Mouse (Mus musculus): ENCODE data around the gene Wdr81. TPM values are rescaled to one million over a fixed set of nuclear protein-coding genes. Genes with fewer than 3 reads are reported as not detected.

Wdr81 gene
- polyA plus RNA-seq, 1 experiment from 2014 or later: 5.7 TPM

DNA sequence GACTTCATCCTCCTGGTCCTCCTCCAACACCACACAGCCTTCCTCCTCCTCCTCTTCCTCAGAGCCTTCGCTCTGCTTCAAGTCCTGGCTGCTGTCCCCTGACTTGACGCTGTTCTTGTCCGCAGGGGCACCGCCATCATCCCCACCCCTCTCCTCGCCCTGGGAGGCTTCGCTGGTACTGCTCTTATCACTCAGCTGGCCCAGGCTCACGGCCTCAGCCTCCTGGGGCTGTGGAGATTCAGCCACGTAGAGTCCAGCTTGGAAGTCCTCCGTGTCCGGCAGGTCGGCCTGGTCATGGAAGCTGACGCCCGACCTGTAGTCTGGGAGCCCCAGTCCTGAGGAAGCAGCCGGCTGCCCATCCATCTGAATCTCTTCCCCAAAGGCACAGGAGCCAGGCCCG lies 3.6 kb downstream of the Wdr81 start:
- Histone ChIP-seq H3K4me1 (replicated peaks) (peaks cover 34% of the 10 kb centered on the region), H3K4me2 (0 out of 2 replicates have a peak overlapping the region, but pooled peaks have one; percentile 7), H3K27ac (ENCODE audit: poor library complexity, severe bottlenecking) (no peak overlapping the region), H3K27me3 (replicated peaks) (no peaks in the 10 kb centered on the region), H3K36me3 (peaks cover 43% of the 10 kb centered on the region), H3K9ac (no peak overlapping the region), H3K9me3 (replicated peaks) (no peaks in the 10 kb centered on the region), H3K4me3 (no peak overlapping the region)
- no peak for ATAC-seq (ENCODE audit: insufficient number of reproducible peaks, low FRiP score)
- 74% methylated on average over 15 of the region's 15 CpGs for WGBS

DNA sequence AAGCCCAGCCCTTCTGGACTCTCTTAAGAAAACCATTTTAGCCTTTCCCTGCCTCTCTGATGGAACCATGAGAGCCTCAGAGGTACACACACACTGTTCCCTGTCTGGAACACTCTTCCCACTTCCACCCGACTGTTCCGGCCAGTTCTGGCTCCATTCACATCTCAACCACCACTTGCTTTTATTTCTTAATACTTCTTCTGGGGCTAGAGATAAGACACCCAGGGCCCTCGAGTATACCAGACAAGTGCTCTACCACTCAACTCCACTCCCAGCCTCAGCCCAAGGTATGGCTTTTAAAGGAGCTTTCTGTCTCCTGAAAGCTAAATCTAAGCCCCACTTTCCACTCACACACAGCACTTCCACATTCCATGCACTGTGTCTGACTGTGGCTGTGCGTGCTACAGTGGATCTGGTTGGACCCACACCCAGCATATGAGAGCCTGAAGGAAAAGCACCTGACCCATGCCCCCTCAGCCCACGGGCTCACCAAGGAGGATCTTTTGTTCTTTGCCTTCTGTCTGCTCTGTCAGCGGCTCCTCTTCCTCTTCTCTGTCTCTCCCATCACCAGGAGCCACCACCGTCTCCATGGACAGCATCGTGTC lies 4.1 kb downstream of the Wdr81 start:
- H3K36me3 ChIP-seq: peaks cover 49% of the 10 kb centered on the region
- no peak overlapping the region for H3K27ac ChIP-seq (ENCODE audit: poor library complexity, severe bottlenecking)
- no peak overlapping the region for H3K9ac ChIP-seq
- H3K9me3 ChIP-seq (replicated peaks): no peaks in the 10 kb centered on the region
- peaks cover 34% of the 10 kb centered on the region for H3K4me1 ChIP-seq (replicated peaks)
- H3K4me3 ChIP-seq: no peak overlapping the region
- H3K27me3 ChIP-seq (replicated peaks): no peaks in the 10 kb centered on the region
- 0 out of 2 replicates have a peak overlapping the region, but pooled peaks have one; percentile 7 for H3K4me2 ChIP-seq
- 73% methylated on average over 8 of the region's 8 CpGs for WGBS
- ATAC-seq (ENCODE audit: insufficient number of reproducible peaks, low FRiP score): no peak

DNA sequence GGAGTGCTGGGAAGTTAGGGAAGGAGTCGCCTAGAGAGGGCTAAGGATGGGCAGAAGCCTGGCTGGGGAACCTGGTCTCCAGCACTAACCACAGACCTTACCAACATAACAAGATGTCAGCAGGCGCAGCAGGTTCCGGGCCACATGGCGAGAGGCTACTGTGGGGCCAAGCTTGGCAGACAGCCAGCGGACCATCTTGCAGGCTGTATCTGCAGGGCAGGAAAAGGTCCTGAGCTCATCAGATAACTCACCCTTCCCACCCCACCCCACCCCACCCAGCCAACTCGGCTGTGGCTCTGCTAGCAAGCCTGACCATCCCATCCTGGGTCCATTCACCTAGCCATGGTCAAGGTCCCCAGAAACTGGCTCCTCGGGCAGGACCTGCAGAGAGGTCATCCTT lies 4.8 kb downstream of the Wdr81 start:
- H3K4me2 ChIP-seq: no peak overlapping the region
- peaks cover 28% of the 10 kb centered on the region for H3K4me1 ChIP-seq (replicated peaks)
- no peak overlapping the region for H3K4me3 ChIP-seq
- ATAC-seq (ENCODE audit: insufficient number of reproducible peaks, low FRiP score): peak; percentile 26
- no peaks in the 10 kb centered on the region for H3K27me3 ChIP-seq (replicated peaks)
- no peak overlapping the region for H3K27ac ChIP-seq (ENCODE audit: poor library complexity, severe bottlenecking)
- WGBS: 67% methylated on average over 7 of the region's 7 CpGs
- no peak overlapping the region for H3K9ac ChIP-seq
- H3K36me3 ChIP-seq: peaks cover 56% of the 10 kb centered on the region
- H3K9me3 ChIP-seq (replicated peaks): no peaks in the 10 kb centered on the region

DNA sequence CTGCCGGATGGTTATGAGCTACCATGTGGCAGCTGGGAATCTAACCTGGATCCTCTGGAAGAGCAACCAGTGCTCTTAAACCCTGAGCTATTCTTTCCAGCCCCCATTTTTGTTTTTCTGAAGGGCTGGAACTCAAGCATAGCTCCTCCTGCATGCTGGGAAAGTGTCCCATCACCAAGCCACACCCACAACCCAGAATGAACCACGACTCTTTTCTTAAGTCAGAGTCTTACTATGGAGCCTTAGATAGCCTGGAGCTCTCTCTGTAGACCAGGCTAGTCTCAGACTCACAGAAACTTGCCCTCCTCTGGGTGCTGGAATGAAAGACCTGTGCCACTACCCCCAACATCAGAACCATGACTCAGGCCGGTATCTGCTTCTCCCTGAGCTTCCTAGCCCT lies 5.9 kb downstream of the Wdr81 start:
- peaks cover 22% of the 10 kb centered on the region for H3K4me1 ChIP-seq (replicated peaks)
- WGBS: 67% methylated on average over 3 of the region's 3 CpGs
- no peaks in the 10 kb centered on the region for H3K9me3 ChIP-seq (replicated peaks)
- no peak for ATAC-seq (ENCODE audit: insufficient number of reproducible peaks, low FRiP score)
- no peak overlapping the region for H3K4me3 ChIP-seq
- H3K27ac ChIP-seq (ENCODE audit: poor library complexity, severe bottlenecking): no peak overlapping the region
- no peak overlapping the region for H3K9ac ChIP-seq
- H3K4me2 ChIP-seq: no peak overlapping the region
- no peaks in the 10 kb centered on the region for H3K27me3 ChIP-seq (replicated peaks)
- H3K36me3 ChIP-seq: peaks cover 66% of the 10 kb centered on the region

GRCm38 (mm10) chr11:75443711-75444110 lies 10.8 kb downstream of the Wdr81 start:
- H3K9me3 ChIP-seq (replicated peaks): no peaks in the 10 kb centered on the region
- 0 out of 2 replicates have a peak, but pooled peaks cover 3% of the 10 kb centered on the region for H3K4me1 ChIP-seq (replicated peaks)
- no peak overlapping the region for H3K4me3 ChIP-seq
- H3K9ac ChIP-seq: no peak overlapping the region
- no peak for ATAC-seq (ENCODE audit: insufficient number of reproducible peaks, low FRiP score)
- H3K36me3 ChIP-seq: peaks cover 62% of the 10 kb centered on the region
- 77% methylated on average over 8 of the region's 8 CpGs for WGBS
- H3K4me2 ChIP-seq: no peak overlapping the region
- H3K27me3 ChIP-seq (replicated peaks): no peaks in the 10 kb centered on the region
- no peak overlapping the region for H3K27ac ChIP-seq (ENCODE audit: poor library complexity, severe bottlenecking)

DNA sequence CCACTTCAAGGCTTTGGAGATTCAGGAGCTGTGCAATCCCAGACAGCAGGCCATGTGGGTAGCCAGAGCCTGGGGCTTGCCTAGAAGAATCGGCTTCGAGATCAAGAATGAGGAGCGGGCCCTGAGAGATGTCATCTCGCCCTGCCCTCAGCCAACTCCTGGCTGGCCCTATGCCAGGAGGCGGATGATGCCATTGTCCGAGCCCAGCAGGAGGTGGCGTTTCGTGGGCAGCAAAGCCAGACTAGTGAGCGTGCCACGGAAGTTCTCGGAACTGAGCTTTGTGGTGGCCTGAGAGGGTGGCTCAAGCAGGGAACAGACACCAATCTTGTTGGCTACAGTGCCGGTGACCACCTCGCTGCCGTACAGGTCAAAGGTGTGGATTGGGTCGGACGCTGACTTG lies 12.9 kb downstream of the Wdr81 start:
- no peak overlapping the region for H3K4me2 ChIP-seq
- peaks cover 41% of the 10 kb centered on the region for H3K36me3 ChIP-seq
- no peak overlapping the region for H3K27ac ChIP-seq (ENCODE audit: poor library complexity, severe bottlenecking)
- no peak overlapping the region for H3K9ac ChIP-seq
- peaks cover 9% of the 10 kb centered on the region; the same call in 1 of the 2 replicates for H3K4me1 ChIP-seq (replicated peaks)
- no peaks in the 10 kb centered on the region for H3K27me3 ChIP-seq (replicated peaks)
- no peak overlapping the region for H3K4me3 ChIP-seq
- 90% methylated on average over 16 of the region's 16 CpGs for WGBS
- no peaks in the 10 kb centered on the region for H3K9me3 ChIP-seq (replicated peaks)
- ATAC-seq (ENCODE audit: insufficient number of reproducible peaks, low FRiP score): no peak

DNA sequence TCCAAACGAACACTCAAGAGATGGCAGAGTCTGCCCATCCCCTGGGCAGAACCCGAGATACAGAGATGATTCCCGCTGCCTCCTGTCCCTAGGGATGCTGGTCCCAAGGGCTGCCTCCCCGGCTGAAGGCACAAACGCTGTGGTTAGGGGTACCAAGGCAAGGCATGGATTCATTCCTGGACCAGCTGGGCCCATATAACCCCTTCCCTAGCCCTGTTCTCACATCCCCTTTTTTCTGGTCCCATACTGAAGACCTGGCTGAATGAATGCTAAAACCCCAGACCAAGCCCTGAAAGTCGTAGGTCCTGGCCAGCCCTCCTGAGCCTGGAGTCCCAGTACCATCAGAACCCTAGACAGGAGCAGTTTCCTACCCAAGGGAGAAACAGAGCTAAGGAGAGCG lies 13.5 kb downstream of the Wdr81 start:
- no peak for ATAC-seq (ENCODE audit: insufficient number of reproducible peaks, low FRiP score)
- 83% methylated on average over 7 of the region's 7 CpGs for WGBS
- Histone ChIP-seq H3K27me3 (replicated peaks) (no peaks in the 10 kb centered on the region), H3K27ac (ENCODE audit: poor library complexity, severe bottlenecking) (no peak overlapping the region), H3K4me1 (replicated peaks) (peaks cover 9% of the 10 kb centered on the region; the same call in 1 of the 2 replicates), H3K9me3 (replicated peaks) (no peaks in the 10 kb centered on the region), H3K9ac (no peak overlapping the region), H3K4me3 (no peak overlapping the region), H3K36me3 (peaks cover 40% of the 10 kb centered on the region), H3K4me2 (no peak overlapping the region)

GRCm38 (mm10) chr11:75439951-75440350 lies 14.6 kb downstream of the Wdr81 start:
- Histone ChIP-seq H3K27me3 (replicated peaks) (no peaks in the 10 kb centered on the region), H3K9me3 (replicated peaks) (no peaks in the 10 kb centered on the region), H3K27ac (ENCODE audit: poor library complexity, severe bottlenecking) (no peak overlapping the region), H3K4me2 (no peak overlapping the region), H3K36me3 (peaks cover 31% of the 10 kb centered on the region), H3K4me3 (no peak overlapping the region), H3K4me1 (replicated peaks) (peaks cover 9% of the 10 kb centered on the region; the same call in 1 of the 2 replicates), H3K9ac (no peak overlapping the region)
- ATAC-seq (ENCODE audit: insufficient number of reproducible peaks, low FRiP score): no peak
- WGBS: 87% methylated on average over 3 of the region's 3 CpGs

DNA sequence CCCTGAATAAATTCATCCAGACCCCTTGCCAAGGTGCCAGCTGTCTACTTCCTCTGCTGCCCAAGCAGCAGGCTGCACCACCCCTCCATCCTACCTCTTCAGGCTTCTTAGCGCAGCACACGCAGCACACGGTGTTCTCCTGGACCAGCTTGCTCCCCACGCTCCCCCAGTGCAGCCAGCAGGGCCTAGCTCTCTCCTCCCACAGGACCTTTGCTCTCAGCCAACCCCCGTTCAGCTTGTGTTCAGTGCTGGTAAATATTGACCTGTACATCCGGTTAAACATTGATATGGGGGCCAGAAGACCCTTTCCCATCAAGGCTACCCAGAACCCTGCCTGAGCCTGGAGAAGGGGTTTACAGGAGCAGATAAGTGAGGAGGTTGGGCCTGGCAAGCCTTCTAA lies 15.2 kb downstream of the Wdr81 start, which contains the start of gene Serpinf2:
Gene Serpinf2 (minus strand): TSS at position 229 of the 400 bp plus-strand sequence.
- H3K27me3 ChIP-seq (replicated peaks): no peaks in the 10 kb centered on the region
- no peak within 1 kb of the TSS for H3K4me2 ChIP-seq
- no peak within 1 kb of the TSS for H3K27ac ChIP-seq (ENCODE audit: poor library complexity, severe bottlenecking)
- peaks cover 25% of the 10 kb centered on the region for H3K36me3 ChIP-seq
- no peak within 1 kb of the TSS for H3K4me3 ChIP-seq
- no peak within 1 kb of the TSS for H3K9ac ChIP-seq
- peaks cover 9% of the 10 kb centered on the region; the same call in 1 of the 2 replicates for H3K4me1 ChIP-seq (replicated peaks)
- ATAC-seq (ENCODE audit: insufficient number of reproducible peaks, low FRiP score): no peak
- peaks cover 2% of the 10 kb centered on the region; the same call in 1 of the 2 replicates for H3K9me3 ChIP-seq (replicated peaks)
- 86% methylated on average over 6 of the region's 6 CpGs for WGBS

GRCm38 (mm10) chr11:75438804-75439203 lies 15.7 kb downstream of the Wdr81 start:
- Histone ChIP-seq H3K36me3 (peaks cover 22% of the 10 kb centered on the region), H3K4me1 (replicated peaks) (peaks cover 9% of the 10 kb centered on the region; the same call in 1 of the 2 replicates), H3K27me3 (replicated peaks) (no peaks in the 10 kb centered on the region), H3K27ac (ENCODE audit: poor library complexity, severe bottlenecking) (no peak overlapping the region), H3K9ac (no peak overlapping the region), H3K4me3 (no peak overlapping the region), H3K4me2 (no peak overlapping the region), H3K9me3 (replicated peaks) (peaks cover 5% of the 10 kb centered on the region; the same call in 1 of the 2 replicates)
- WGBS: 81% methylated on average over 3 of the region's 3 CpGs
- ATAC-seq (ENCODE audit: insufficient number of reproducible peaks, low FRiP score): no peak

DNA sequence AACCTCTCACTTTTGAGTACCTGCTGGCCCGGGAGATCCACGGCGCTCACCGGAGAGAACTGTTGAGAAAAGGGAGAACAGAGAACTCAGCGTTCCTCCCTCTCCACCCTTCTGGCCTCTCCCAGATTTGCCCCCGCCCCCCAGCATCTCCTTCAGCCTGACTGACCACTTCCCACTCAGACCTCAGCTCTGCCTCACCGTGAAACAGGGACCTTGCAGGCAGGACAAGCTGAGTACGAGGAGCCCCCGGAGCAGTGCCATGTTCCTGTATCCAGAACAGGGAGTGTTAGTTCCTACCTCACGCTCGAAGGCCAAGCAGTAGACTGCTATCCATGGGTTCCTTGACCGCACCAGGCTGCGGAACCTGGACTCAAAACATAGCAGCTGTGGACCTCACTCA lies 16.3 kb downstream of the Wdr81 start:
- no peak for ATAC-seq (ENCODE audit: insufficient number of reproducible peaks, low FRiP score)
- WGBS: 78% methylated on average over 13 of the region's 13 CpGs
- no peak overlapping the region for H3K4me2 ChIP-seq
- H3K27me3 ChIP-seq (replicated peaks): no peaks in the 10 kb centered on the region
- no peak overlapping the region for H3K4me3 ChIP-seq
- peaks cover 6% of the 10 kb centered on the region; the same call in 1 of the 2 replicates for H3K4me1 ChIP-seq (replicated peaks)
- no peak overlapping the region for H3K9ac ChIP-seq
- H3K9me3 ChIP-seq (replicated peaks): peaks cover 5% of the 10 kb centered on the region; the same call in 1 of the 2 replicates
- no peak overlapping the region for H3K27ac ChIP-seq (ENCODE audit: poor library complexity, severe bottlenecking)
- H3K36me3 ChIP-seq: peaks cover 16% of the 10 kb centered on the region

Data from heart, embryonic 12.5 days (tissue).